Mouse (Mus musculus): ENCODE results near the gene Gm21725. TPM values are rescaled to one million over a fixed set of nuclear protein-coding genes. Genes with fewer than 3 reads are reported as not detected.
"Not testable (repeated sequence)": the region's sequence is repeated elsewhere in the genome, so short reads cannot be mapped to it uniquely, and the experiment has no call there.

The Gm21725 gene
- not detected in 2 replicates for polyA plus RNA-seq (2012; rRNA removed)

DNA sequence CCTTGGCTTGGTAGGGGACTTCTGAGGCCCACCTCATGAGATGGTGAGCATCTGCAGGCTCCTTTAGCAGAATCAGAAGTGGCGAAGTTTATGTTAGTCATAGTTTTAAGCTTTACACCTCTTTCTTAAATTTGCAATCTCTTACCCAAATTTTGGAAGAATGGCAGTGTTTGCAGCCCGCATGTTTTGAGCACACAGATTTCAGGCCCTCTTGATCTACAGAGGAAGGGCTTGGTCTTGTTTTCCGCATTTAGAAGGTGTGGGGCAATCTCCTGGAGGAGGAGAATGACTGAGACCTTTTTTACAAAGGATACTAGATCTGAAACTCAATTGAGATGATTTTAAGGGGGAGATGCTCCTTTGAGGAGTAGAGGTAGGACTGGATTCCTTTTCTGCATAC is at the start of gene Gm21725:
TSS of gene Gm21725 (minus strand) at position 101 of the 400 bp plus-strand sequence.
- not testable (repeated sequence) for DNase-seq (ENCODE audit: extremely low spot score in 1 of 2, low spot score in 1 of 2)

Other genes with a start within 250 kb of the Gm21725 start
- not detected in 2 replicates for gene Gm21891, start 215.6 kb downstream of the Gm21725 start, polyA plus RNA-seq (2012; rRNA removed)
- gene Gm21425, start 187.1 kb downstream of the Gm21725 start, polyA plus RNA-seq (2012; rRNA removed) = not detected in 2 replicates
- not detected in 2 replicates for gene Gm21828, start 125.1 kb downstream of the Gm21725 start, polyA plus RNA-seq (2012; rRNA removed)
- gene Gm21440, start 96.7 kb downstream of the Gm21725 start, polyA plus RNA-seq (2012; rRNA removed) = not detected in 2 replicates
- gene Gm21454, start 96.6 kb downstream of the Gm21725 start, polyA plus RNA-seq (2012; rRNA removed) = not detected in 2 replicates
- not detected in 2 replicates for gene Gm21866, start 116.5 kb upstream of the Gm21725 start, polyA plus RNA-seq (2012; rRNA removed)
- gene Gm20773, start 145.0 kb upstream of the Gm21725 start, polyA plus RNA-seq (2012; rRNA removed) = not detected in 2 replicates